Mouse (Mus musculus) activated CD4-positive, CD25-positive, alpha-beta regulatory T cell, adult 9 weeks (primary cell): ENCODE data around the gene Zfp59. TPM values are rescaled to one million over a fixed set of nuclear protein-coding genes. Genes with fewer than 3 reads are reported as not detected.

Experiments used
- polyA plus RNA-seq: library from polyadenylated mRNA; unstranded; fragments of 100-300 nt; shearing (Covaris generic); gene quantifications from one replicate; pipeline ENCODE4 v1.2.1, GENCODE M21; 2017

Zfp59 gene
- 9.0 TPM for polyA plus RNA-seq

GRCm38 (mm10) chr7:27838323-27839249 is at the start of gene Zfp59:
Gene Zfp59, plus strand, starts transcription at chr7:27838607.

GRCm38 (mm10) chr7:27806896-27807295 is 31.5 kb upstream of the Zfp59 start, which contains the start of gene Zfp626:
Gene Zfp626, plus strand, starts transcription at chr7:27807196.

GRCm38 (mm10) chr7:27857227-27857626 is 18.8 kb downstream of the Zfp59 start, which contains the start of gene Zfp607a:
Gene Zfp607a, plus strand, starts transcription at chr7:27857527.

Other genes starting within 250 kb of the Zfp59 start
- 106 TPM for gene Akt2, start 247.1 kb upstream of the Zfp59 start, polyA plus RNA-seq
- not detected for gene Ttc9b, start 184.7 kb upstream of the Zfp59 start, polyA plus RNA-seq
- 0.62 TPM for gene Map3k10, start 164.0 kb upstream of the Zfp59 start, polyA plus RNA-seq
- 4.4 TPM for gene Zfp607b, start 149.3 kb upstream of the Zfp59 start, polyA plus RNA-seq
- 18.1 TPM for gene Zfp60, start 107.2 kb upstream of the Zfp59 start, polyA plus RNA-seq
- 3.2 TPM for gene Zfp626, start 31.4 kb upstream of the Zfp59 start, polyA plus RNA-seq
- gene Zfp607a, start 18.9 kb downstream of the Zfp59 start, polyA plus RNA-seq = 11.7 TPM
- 8.6 TPM for gene Zfp974, start 90.9 kb downstream of the Zfp59 start, polyA plus RNA-seq
- 15.7 TPM for gene Zfp780b, start 140.6 kb downstream of the Zfp59 start, polyA plus RNA-seq
- 6.7 TPM for gene Zfp850, start 175.5 kb downstream of the Zfp59 start, polyA plus RNA-seq
- gene Psmc4, start 211.5 kb downstream of the Zfp59 start, polyA plus RNA-seq = 217 TPM
- not detected for gene Fcgbp, start 232.6 kb downstream of the Zfp59 start, polyA plus RNA-seq